Mouse (Mus musculus) lung, postnatal 25 days (tissue): ENCODE measurements around the gene Lsm10.
A peak's percentile ranks its signal among the peaks of the same experiment; 100 is the strongest.

Experiments
- DNase-seq: peaks from one replicate; pipeline ENCODE4 v3.0.0; 2022; ENCODE audit warnings: low spot score

Lsm10 gene

GRCm38 (mm10) chr4:126096464-126097111 lies at the start of gene Lsm10:
Lsm10 (plus strand) TSS chr4:126096623.
- DNase-seq: peak; percentile 98

DNA sequence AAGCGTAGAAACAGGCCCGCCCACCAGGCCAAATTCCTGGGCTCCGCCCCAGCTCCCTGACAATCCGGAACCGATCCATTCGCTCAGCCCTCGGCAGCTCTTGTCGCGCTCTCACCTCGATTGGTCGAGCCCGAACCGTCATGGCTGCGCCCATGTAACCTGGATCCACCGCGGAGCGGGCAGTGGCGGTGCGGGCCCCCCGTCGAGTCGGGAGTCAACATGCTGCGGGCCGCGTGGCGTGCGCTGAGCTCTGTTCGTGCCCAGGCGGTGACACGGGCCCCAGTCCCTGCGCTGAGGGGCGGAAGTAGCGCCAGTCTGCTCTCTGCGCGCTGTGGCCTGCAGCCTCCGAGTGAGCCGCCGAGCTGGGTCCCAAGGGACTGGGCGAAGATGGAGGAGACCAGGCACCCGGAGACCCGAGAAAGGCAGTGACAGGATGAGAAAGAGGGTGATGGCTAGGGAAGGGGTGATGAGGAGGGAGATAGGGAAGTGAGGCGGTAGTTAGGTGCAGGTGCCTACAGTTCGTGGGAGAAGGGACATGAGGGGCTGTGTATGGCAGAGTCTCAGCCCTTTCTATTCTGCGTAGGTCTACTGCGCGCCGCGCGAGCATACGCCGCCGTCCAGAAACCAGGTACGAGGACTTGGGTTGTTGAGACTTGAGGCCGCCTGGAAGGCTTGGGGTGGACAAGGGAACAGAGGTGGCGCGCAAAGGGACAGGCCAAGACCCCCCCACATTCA lies 49.4 kb upstream of the Lsm10 start, which contains the start of gene Mrps15:
Gene Mrps15 (plus strand): TSS at position 75 of the 735 bp plus-strand sequence.
- peak; percentile 89 for DNase-seq

- peak; percentile 56 for DNase-seq
Measured at GRCm38 (mm10) chr4:126051617-126052016, 44.8 kb upstream of the Lsm10 start.

DNA sequence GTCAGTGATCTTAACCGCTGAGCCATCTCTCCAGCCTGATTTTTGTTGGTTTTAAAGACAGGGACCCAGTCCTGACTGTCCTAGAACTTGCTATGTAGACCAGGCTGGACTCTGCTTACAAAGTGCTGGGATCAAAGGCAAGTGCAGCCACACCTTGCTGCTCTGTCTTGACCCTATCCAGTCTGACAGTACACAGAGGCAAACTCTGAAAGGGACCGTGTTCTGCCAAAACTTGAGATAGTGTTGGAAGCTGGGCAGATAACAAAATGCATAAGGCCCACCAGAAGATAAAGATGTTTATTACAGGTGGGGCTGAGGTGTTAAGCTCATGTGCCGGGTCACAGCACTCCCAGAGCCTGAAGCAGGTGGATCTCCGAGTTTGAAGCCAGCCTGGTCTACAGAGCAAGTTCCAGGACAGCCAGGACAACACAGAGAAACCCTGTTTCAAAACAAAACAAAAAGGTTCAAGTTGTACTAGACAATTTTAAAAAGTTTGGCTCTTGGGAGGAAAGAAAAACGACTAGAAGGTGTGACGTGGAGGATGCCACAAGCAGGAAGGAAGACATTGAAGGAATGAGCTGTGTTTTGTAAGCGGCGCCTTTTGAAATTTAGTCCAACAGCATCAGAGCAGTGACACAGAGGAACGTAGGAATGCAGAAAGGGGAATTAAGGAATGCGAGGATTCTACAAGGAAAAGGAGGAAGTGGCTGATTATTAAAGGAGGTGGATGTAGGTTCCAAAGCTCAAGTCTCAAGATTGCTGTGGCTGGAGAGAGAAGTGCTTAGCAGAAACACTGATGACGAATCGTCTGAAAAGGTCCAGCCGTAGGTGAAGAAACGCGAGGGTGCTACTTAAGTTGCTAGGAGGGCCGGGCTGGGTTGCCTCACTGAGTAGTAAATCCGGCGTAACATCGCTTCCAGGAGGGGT lies 39.0 kb upstream of the Lsm10 start:
- DNase-seq: no peak

GRCm38 (mm10) chr4:126058134-126058996 lies 38.1 kb upstream of the Lsm10 start, which contains the start of gene Oscp1:
Oscp1 (plus strand) TSS chr4:126058565.
- peak; percentile 94 for DNase-seq

DNA sequence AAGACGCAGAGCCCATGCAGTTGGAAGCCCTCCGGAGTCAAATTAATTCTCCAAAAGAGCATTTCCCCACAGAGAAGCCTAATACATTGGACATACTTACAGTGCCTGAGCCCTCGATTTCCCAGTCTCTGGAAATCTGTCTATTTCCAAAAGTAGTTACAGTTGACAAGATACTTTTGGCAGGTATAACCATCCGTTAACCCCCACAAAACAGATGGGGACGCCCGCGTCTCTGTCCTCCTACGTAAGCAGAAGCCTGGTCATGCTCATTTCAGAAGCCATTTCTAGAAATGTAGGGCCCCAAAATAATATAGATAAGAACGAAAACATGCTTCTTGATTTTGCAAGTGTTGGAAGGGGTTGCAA lies 37.4 kb upstream of the Lsm10 start:
- no peak for DNase-seq

DNA sequence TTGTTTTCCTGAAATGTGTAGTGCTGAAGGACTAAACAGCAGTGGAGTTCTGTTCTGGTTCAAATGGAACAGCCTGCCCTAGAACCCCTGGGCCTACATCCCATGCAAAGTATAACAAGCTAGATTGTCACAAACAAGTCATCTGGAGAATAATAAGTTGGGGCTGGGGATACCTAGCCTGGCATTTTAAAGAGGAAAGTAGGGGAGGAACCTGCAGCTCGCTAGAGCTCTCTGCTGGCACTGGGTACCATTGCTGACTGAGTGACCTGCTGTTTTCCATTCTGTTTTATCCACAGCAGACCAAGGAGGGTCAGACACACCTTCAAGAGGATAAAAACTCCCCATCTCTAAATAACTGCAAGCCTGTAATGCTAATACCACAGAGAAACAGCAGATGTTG lies 33.6 kb upstream of the Lsm10 start:
- DNase-seq: no peak

DNA sequence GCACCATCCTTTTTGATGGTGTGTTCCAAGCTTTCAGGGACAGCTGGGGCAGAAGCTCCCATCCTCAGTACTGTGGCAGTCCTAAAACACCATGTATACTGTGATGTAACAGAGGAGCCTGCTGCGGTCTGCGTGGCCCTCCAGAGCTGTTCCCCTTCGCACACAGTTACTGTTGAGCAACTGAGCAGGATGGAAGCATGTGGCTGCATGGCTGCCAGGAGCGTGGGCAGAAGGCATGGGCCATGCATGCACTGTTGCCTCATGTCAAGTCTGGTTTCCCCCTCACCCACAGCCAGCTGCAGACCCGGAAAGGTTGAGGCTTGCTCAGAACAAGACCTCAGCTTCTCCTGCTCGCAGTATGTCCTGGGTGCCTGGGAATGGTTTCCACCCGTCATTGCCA lies 31.2 kb upstream of the Lsm10 start:
- DNase-seq: peak; percentile 33

- DNase-seq: peak; percentile 67
Measured at GRCm38 (mm10) chr4:126067401-126068077, 28.9 kb upstream of the Lsm10 start.

- no peak for DNase-seq
Measured at GRCm38 (mm10) chr4:126068842-126069241, 27.6 kb upstream of the Lsm10 start.

DNA sequence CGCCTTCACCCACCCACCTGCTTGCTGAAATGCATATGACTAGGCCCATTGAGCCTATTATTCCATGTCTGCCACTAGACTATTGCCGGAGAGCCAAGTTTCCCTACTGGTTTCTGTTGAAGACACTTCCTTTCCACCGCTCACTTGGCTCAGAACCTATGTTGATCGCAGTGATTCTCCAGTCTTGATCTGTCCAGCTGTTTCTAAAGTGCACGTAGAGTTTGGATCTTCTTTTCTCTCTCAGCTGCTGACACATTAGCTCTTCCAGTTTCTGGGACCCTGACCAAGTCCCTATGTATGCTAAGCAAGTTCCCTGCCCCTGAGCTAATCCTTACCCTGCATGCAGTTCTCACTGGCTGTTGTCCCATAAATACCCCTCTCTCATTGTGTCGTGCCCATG lies 18.6 kb upstream of the Lsm10 start:
- no peak for DNase-seq

GRCm38 (mm10) chr4:126079266-126079665 lies 17.2 kb upstream of the Lsm10 start:
- no peak for DNase-seq

GRCm38 (mm10) chr4:126081601-126082000 lies 14.8 kb upstream of the Lsm10 start:
- DNase-seq: no peak

DNA sequence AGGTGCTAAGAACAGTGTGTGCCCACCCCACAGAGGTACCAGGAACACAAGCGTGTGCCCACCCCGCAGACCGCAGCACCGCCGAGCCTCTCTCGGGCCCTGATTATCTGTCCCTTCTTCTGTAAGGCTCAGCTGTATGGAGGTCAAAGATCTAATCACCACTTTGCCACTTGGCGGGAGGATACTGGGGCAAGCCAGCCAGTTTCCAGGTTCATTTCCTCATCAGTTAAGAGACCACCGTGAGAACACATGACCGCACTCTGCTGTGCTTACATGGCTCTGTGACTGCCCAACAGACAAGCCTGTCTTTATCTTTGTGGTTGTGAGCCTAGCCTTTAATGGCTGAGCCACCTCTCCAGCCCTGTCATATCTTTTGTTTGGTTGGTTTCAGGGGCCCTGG lies 13.4 kb upstream of the Lsm10 start:
- no peak for DNase-seq

- DNase-seq: no peak
Measured at GRCm38 (mm10) chr4:126084382-126084781, 12.0 kb upstream of the Lsm10 start.

DNA sequence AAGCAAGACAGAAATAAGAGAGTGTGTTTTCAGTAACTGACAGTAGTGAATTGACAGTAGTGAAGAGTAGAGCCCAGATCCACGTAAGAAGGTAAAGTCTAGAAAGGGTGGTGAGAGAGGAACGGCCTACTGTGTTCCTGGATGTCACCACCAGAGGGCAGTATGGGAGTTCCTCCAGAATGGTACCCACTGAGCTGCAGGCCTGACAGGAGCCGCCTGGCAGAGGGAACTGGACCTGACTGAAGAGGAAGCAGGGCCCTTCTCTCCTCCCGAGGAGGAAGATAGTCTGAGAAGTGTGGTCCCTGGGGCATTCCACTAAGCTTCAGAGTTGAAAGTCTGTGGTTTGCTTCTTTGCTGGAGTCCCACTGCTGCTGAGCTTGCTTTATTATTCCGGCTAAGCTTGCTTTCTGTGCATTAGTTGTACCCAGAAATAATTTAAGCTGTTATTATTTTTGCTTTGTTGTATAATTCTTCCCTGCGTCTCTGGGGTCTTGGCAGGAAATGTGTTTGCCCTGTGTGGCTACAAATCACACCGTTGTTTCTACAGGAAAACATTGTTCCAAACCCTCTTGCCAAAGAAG lies 10.3 kb upstream of the Lsm10 start:
- DNase-seq: peak; percentile 88

DNA sequence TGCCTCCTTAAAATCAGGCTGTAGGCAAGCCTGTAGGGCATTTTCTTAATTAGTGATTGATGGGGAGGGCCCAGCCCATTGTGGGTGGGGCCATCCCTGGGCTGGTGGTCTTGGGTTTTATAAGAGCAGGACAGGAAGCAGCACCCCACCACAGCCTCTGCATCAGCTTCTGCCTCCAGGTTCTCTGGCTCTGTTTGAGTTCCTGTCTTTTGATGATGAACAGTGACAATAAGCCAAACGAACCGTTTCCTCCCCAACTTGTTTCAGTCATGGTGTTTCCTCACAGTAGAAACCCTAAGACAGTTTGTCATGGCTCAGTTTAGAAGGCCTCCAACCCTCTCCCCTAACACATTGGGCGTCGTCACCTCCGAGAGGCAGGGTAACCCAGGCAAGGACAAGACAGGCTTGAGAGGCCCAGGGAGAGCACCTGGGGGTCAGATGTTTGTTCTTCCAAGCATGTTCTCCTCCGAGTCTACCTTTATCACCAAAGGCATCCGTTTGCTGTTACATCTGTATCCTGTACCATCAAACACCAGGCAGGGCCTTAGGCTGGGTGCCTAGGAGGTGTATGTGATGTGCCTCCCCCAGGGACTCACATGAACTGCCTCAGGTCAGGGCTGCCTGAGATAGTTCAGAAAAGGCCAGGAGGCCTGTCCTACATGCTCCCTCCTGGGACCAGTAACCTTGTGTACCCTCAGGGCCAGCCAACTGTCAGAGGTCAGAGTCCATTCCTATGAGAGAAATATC lies 6.1 kb upstream of the Lsm10 start:
- no peak for DNase-seq

- no peak for DNase-seq
Measured at GRCm38 (mm10) chr4:126090848-126091124, 5.6 kb upstream of the Lsm10 start.

DNA sequence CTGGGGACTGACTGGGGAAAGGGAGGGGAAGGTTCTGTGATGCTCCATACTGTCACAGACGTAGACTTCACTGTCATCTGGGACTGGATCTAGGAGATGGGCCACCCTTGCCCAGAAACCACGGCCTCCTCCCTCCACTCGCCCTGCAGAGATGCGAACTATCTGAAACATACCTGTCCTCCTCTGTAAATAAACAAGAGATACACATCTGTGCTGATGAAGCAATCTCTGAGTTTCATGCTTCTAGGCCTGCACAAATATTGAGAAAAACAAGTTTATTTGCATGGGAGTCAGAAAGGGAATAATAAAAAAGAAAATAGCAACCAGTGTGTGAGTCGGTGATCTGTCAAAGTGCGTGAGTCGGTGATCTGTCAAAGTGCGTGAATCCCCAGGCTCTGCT lies 4.5 kb upstream of the Lsm10 start:
- DNase-seq: no peak
